In genomic region chr5:116378872-116379271, GRCm38 (mm10) we compare ENCODE assay signal across 25 mouse cellular contexts. TPM values are rescaled to one million over a fixed set of nuclear protein-coding genes. Genes with fewer than 3 reads are reported as not detected.
DNase-seq lines count a peak whose midpoint lies in the region; ATAC-seq and TF ChIP-seq lines count a peak whose summit lies in the region.
"Had no signal": no experiment of that assay in that cellular context is flagged by ENCODE, and none has a peak within 500 bp of the region (broad histone marks: within the 10 kb centered on the region; RNA-seq: fewer than 3 reads in every experiment).

No protein-coding gene starts in this region.

- H3K36me3 ChIP-seq in embryonic facial prominence, embryonic 12.5 days: no peaks in the 10 kb centered on the region
- H3K36me3 ChIP-seq in embryonic facial prominence, embryonic 10.5 days (replicated peaks): no peaks in the 10 kb centered on the region
- H3K36me3 ChIP-seq in neural tube, embryonic 13.5 days: no peaks in the 10 kb centered on the region
- H3K36me3 ChIP-seq in limb, embryonic 15.5 days: no peaks in the 10 kb centered on the region
- H3K36me3 ChIP-seq: embryonic facial prominence, embryonic 13.5 days; forebrain, embryonic 10.5 days; forebrain, embryonic 15.5 days; hindbrain, embryonic 10.5 days; hindbrain, embryonic 13.5 days had no signal

- no peaks in the 10 kb centered on the region for H3K9me3 ChIP-seq in embryonic facial prominence, embryonic 12.5 days
- H3K9me3 ChIP-seq in embryonic facial prominence, embryonic 10.5 days: no peaks in the 10 kb centered on the region
- no peaks in the 10 kb centered on the region for H3K9me3 ChIP-seq in neural tube, embryonic 13.5 days
- H3K9me3 ChIP-seq in limb, embryonic 15.5 days: no peaks in the 10 kb centered on the region
- H3K9me3 ChIP-seq: embryonic facial prominence, embryonic 13.5 days; forebrain, embryonic 10.5 days; forebrain, embryonic 15.5 days; hindbrain, embryonic 10.5 days; hindbrain, embryonic 13.5 days had no signal

- ATAC-seq in embryonic facial prominence, embryonic 12.5 days (ENCODE audit: insufficient number of reproducible peaks, insufficient read depth, low FRiP score, low TSS enrichment): no peak
- ATAC-seq in neural tube, embryonic 13.5 days (ENCODE audit: low read depth): no peak
- ATAC-seq in limb, embryonic 15.5 days (ENCODE audit: insufficient number of reproducible peaks, low FRiP score, low TSS enrichment, low read depth): 0 out of 2 replicates have a peak, but pooled peaks have one; percentile 19
- ATAC-seq: activated CD4-positive, CD25-positive, alpha-beta regulatory T cell, adult 4 months; forebrain, embryonic 15.5 days; hindbrain, embryonic 16.5 days had no signal

- peak overlapping the region; percentile 25; the same call in 1 of the 2 replicates for H3K27ac ChIP-seq in embryonic facial prominence, embryonic 12.5 days
- no peak overlapping the region for H3K27ac ChIP-seq in embryonic facial prominence, embryonic 10.5 days (replicated peaks)
- H3K27ac ChIP-seq in neural tube, embryonic 13.5 days (replicated peaks): peak overlapping the region; percentile 49; the same call in 1 of the 2 replicates
- no peak overlapping the region; the same call in 1 of the 2 replicates for H3K27ac ChIP-seq in limb, embryonic 15.5 days
- no peak overlapping the region for H3K27ac ChIP-seq in left cerebral cortex, adult 2 months
- H3K27ac ChIP-seq: embryonic facial prominence, embryonic 13.5 days; forebrain, embryonic 10.5 days; forebrain, embryonic 15.5 days; gastrocnemius, adult 2 months; hindbrain, embryonic 10.5 days had no signal

- DNase-seq in embryonic facial prominence, embryonic 10.5 days (ENCODE audit: low spot score): no peak
- DNase-seq in neural tube, embryonic 10.5 days (ENCODE audit: extremely low spot score, low spot score): no peak
- peak; percentile 9 for DNase-seq in forelimb bud, embryonic 11.5 days (ENCODE audit: low read depth, low spot score)
- DNase-seq in frontal cortex, postnatal 10 days (ENCODE audit: low spot score in 2 of 2): no peak
- no peak for DNase-seq in left cerebral cortex, adult 2 months (ENCODE audit: extremely low spot score in 1 of 2, low spot score in 2 of 2)
- DNase-seq: adrenal gland, adult 8-10 months; adrenal gland, postnatal 25 days; cerebellum, adult 18-20 months; cerebellum, adult 9-10 months; cerebellum, postnatal 14 days; gastrocnemius, adult 2 months; gastrocnemius, postnatal 14 days; heart, adult 11 months; heart, postnatal 36 days had no signal

- intact Hi-C loops in left cerebral cortex, adult 2 months (cut with DNase I): no loop called here

- 0 out of 2 replicates have a peak, but pooled peaks cover 3% of the 10 kb centered on the region for H3K27me3 ChIP-seq in embryonic facial prominence, embryonic 12.5 days
- no peaks in the 10 kb centered on the region for H3K27me3 ChIP-seq in embryonic facial prominence, embryonic 10.5 days (replicated peaks; ENCODE audit: low read depth, poor library complexity, severe bottlenecking)
- no peaks in the 10 kb centered on the region for H3K27me3 ChIP-seq in neural tube, embryonic 13.5 days
- H3K27me3 ChIP-seq in limb, embryonic 15.5 days: no peaks in the 10 kb centered on the region
- H3K27me3 ChIP-seq: forebrain, embryonic 15.5 days; hindbrain, embryonic 13.5 days had no signal

- H3K4me3 ChIP-seq in embryonic facial prominence, embryonic 12.5 days: no peak overlapping the region
- no peak overlapping the region for H3K4me3 ChIP-seq in embryonic facial prominence, embryonic 10.5 days
- no peak overlapping the region for H3K4me3 ChIP-seq in neural tube, embryonic 13.5 days
- no peak overlapping the region for H3K4me3 ChIP-seq in limb, embryonic 15.5 days
- no peak overlapping the region for H3K4me3 ChIP-seq in left cerebral cortex, adult 2 months
- H3K4me3 ChIP-seq: embryonic facial prominence, embryonic 13.5 days; forebrain, embryonic 10.5 days; forebrain, embryonic 15.5 days; gastrocnemius, adult 2 months; hindbrain, embryonic 10.5 days; hindbrain, embryonic 13.5 days had no signal

- H3K4me2 ChIP-seq in embryonic facial prominence, embryonic 12.5 days (replicated peaks): no peak overlapping the region
- H3K4me2 ChIP-seq in neural tube, embryonic 13.5 days: no peak overlapping the region
- H3K4me2 ChIP-seq in limb, embryonic 15.5 days: no peak overlapping the region
- H3K4me2 ChIP-seq: embryonic facial prominence, embryonic 13.5 days; forebrain, embryonic 15.5 days; heart, embryonic 11.5 days; hindbrain, embryonic 13.5 days had no signal

- TF ChIP-seq CTCF in left cerebral cortex, adult 2 months (IDR thresholded peaks at IDR 0.05): no peak

- H3K4me1 ChIP-seq in embryonic facial prominence, embryonic 12.5 days: peaks cover 4% of the 10 kb centered on the region; the same call in 1 of the 2 replicates
- H3K4me1 ChIP-seq in embryonic facial prominence, embryonic 10.5 days: peaks cover 9% of the 10 kb centered on the region; the same call in 1 of the 2 replicates
- peaks cover 18% of the 10 kb centered on the region for H3K4me1 ChIP-seq in neural tube, embryonic 13.5 days (replicated peaks)
- peaks cover 11% of the 10 kb centered on the region; the same call in 1 of the 2 replicates for H3K4me1 ChIP-seq in limb, embryonic 15.5 days
- H3K4me1 ChIP-seq: hindbrain, embryonic 10.5 days had no signal

- no peak overlapping the region for H3K9ac ChIP-seq in embryonic facial prominence, embryonic 12.5 days
- H3K9ac ChIP-seq in neural tube, embryonic 13.5 days: no peak overlapping the region
- no peak overlapping the region for H3K9ac ChIP-seq in limb, embryonic 15.5 days
- H3K9ac ChIP-seq: embryonic facial prominence, embryonic 13.5 days; forebrain, embryonic 15.5 days; hindbrain, embryonic 13.5 days had no signal

- WGBS in embryonic facial prominence, embryonic 12.5 days: 43% methylated on average over 5 of the region's 5 CpGs
- 66% methylated on average over 5 of the region's 5 CpGs for WGBS in embryonic facial prominence, embryonic 10.5 days
- 68% methylated on average over 5 of the region's 5 CpGs for WGBS in neural tube, embryonic 13.5 days
- 21% methylated on average over 5 of the region's 5 CpGs for WGBS in limb, embryonic 15.5 days

RNA-seq across cellular contexts. Expression of gene Hspb8, which starts 43.8 kb away (rescaled TPM):
- polyA plus RNA-seq in embryonic facial prominence, embryonic 12.5 days (2016; fragmentation: Nextera tagmentation; extraction: Ambion mirVana): 7.5 and 8.1 TPM in 2 replicates
- polyA plus RNA-seq in embryonic facial prominence, embryonic 10.5 days (2016; fragmentation: Nextera tagmentation; extraction: Ambion mirVana): 6.8 and 8.0 TPM in 2 replicates
- polyA plus RNA-seq in neural tube, embryonic 13.5 days (2015; fragmentation: Nextera tagmentation; extraction: Ambion mirVana): 7.2 and 7.6 TPM in 2 replicates
- polyA plus RNA-seq in limb, embryonic 15.5 days (2015; fragmentation: Nextera tagmentation; extraction: Ambion mirVana): 27.1 and 38.1 TPM in 2 replicates
- 10 to 100 TPM; 11.0 to 12.6 TPM for total RNA-seq in left cerebral cortex, adult 2 months (2021)
- polyA plus RNA-seq: activated CD4-positive, CD25-positive, alpha-beta regulatory T cell, adult 4 months had no signal

Comparison
In these comparisons a context has a peak if more than half of its experiments do, and no peak if none do; other contexts are left out.
1. H3K27ac ChIP-seq: peak in embryonic facial prominence, embryonic 12.5 days (single experiment) and neural tube, embryonic 13.5 days (single experiment); none in embryonic facial prominence, embryonic 10.5 days (single experiment), limb, embryonic 15.5 days (single experiment) and left cerebral cortex, adult 2 months (single experiment).